Mouse (Mus musculus): ENCODE measurements around the gene Mrps9. TPM values are rescaled to one million over a fixed set of nuclear protein-coding genes. Genes with fewer than 3 reads are reported as not detected.
A peak's percentile ranks its signal among the peaks of the same experiment; 100 is the strongest.

The Mrps9 gene
- polyA plus RNA-seq, 2 experiments, result 47.1 to 53.0 TPM

DNA sequence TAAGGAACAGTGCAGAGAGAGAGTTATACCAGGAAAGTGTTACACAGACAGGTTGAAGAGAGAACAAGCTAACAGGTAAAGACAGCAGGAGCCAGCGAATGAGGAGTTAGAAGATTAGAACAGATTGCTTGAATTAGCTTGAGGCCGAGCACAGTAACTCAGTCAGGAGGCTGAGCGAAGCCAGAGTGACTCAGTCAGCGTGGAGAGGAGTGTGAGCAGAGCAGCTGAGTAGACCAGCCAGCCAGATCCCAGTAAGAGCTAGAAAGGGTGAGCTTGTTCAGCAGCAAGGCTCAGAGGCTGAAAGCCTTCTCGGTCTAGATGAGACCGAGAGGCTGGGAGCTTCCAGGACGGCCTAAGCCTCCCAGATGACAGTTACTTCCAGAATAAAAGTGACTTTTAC lies 55.7 kb downstream of the Mrps9 start:
- Histone ChIP-seq H3K4me2 (replicated peaks; ENCODE audit: low read depth, low read length, severe bottlenecking) (no peak overlapping the region), H3K27ac (replicated peaks; ENCODE audit: low read depth, low read length) (no peak overlapping the region), H3K9me3 (ENCODE audit: control insufficient read depth, low read length) (no peaks in the 10 kb centered on the region), H3K4me3 (replicated peaks; ENCODE audit: low read length) (no peak overlapping the region), H3K9ac (ENCODE audit: low read depth, low read length, severe bottlenecking) (no peak overlapping the region), H3K4me1 (ENCODE audit: control insufficient read depth, insufficient read depth, low read length) (peaks cover 6% of the 10 kb centered on the region; the same call in 1 of the 2 replicates), H3K27me3 (ENCODE audit: control insufficient read depth, insufficient read depth, low read length) (no peaks in the 10 kb centered on the region), H3K36me3 (ENCODE audit: control insufficient read depth, insufficient read depth, low read length) (peaks cover 9% of the 10 kb centered on the region; the same call in 1 of the 2 replicates)
- TF ChIP-seq POLR2A (IDR thresholded peaks at IDR 0.05; ENCODE audit: borderline replicate concordance, extremely low read depth, insufficient read depth, insufficient read length), result no peak
- no peak for DNase-seq (ENCODE audit: low spot score)
- 82% methylated on average over 7 of the region's 7 CpGs for WGBS
- ATAC-seq (ENCODE audit: low FRiP score, low read depth), result no peak

GRCm38 (mm10) chr1:42907153-42907552 lies 56.1 kb downstream of the Mrps9 start:
- no peak for TF ChIP-seq POLR2A (IDR thresholded peaks at IDR 0.05; ENCODE audit: borderline replicate concordance, extremely low read depth, insufficient read depth, insufficient read length)
- 60% methylated on average over 4 of the region's 4 CpGs for WGBS
- Histone ChIP-seq H3K4me2 (replicated peaks; ENCODE audit: low read depth, low read length, severe bottlenecking) (no peak overlapping the region), H3K27me3 (ENCODE audit: control insufficient read depth, insufficient read depth, low read length) (no peaks in the 10 kb centered on the region), H3K4me1 (ENCODE audit: control insufficient read depth, insufficient read depth, low read length) (peaks cover 6% of the 10 kb centered on the region; the same call in 1 of the 2 replicates), H3K9ac (ENCODE audit: low read depth, low read length, severe bottlenecking) (no peak overlapping the region), H3K27ac (replicated peaks; ENCODE audit: low read depth, low read length) (no peak overlapping the region), H3K9me3 (ENCODE audit: control insufficient read depth, low read length) (no peaks in the 10 kb centered on the region), H3K36me3 (ENCODE audit: control insufficient read depth, insufficient read depth, low read length) (peaks cover 9% of the 10 kb centered on the region; the same call in 1 of the 2 replicates), H3K4me3 (replicated peaks; ENCODE audit: low read length) (no peak overlapping the region)
- DNase-seq (ENCODE audit: low spot score) (no peak), ATAC-seq (ENCODE audit: low FRiP score, low read depth) (no peak)

DNA sequence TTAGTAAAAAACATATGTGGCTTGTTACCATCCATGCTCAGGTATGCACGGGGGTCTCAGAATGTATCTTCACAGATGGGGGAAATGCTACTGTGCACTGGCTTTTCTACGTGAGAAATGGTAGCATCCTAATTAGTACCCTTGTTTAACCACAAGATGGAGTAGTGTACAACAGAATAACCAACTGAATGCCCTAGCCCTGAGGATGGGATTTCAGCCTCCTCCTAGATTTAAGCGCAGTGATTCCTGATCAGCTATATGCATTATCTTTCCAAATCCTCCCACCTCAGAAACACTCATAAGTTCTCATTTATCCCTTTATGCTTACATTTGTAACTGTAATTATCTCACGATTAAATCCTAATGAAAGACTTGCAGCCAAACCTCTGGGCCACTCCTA lies 64.0 kb downstream of the Mrps9 start:
- Histone ChIP-seq H3K4me3 (replicated peaks; ENCODE audit: low read length) (no peak overlapping the region), H3K36me3 (ENCODE audit: control insufficient read depth, insufficient read depth, low read length) (no peaks in the 10 kb centered on the region), H3K9me3 (ENCODE audit: control insufficient read depth, low read length) (no peaks in the 10 kb centered on the region), H3K4me1 (ENCODE audit: control insufficient read depth, insufficient read depth, low read length) (peaks cover 6% of the 10 kb centered on the region; the same call in 1 of the 2 replicates), H3K4me2 (replicated peaks; ENCODE audit: low read depth, low read length, severe bottlenecking) (no peak overlapping the region), H3K27ac (replicated peaks; ENCODE audit: low read depth, low read length) (no peak overlapping the region), H3K9ac (ENCODE audit: low read depth, low read length, severe bottlenecking) (no peak overlapping the region), H3K27me3 (ENCODE audit: control insufficient read depth, insufficient read depth, low read length) (no peaks in the 10 kb centered on the region)
- ATAC-seq (ENCODE audit: low FRiP score, low read depth) (no peak), DNase-seq (ENCODE audit: low spot score) (peak; percentile 71)
- no peak for TF ChIP-seq POLR2A (IDR thresholded peaks at IDR 0.05; ENCODE audit: borderline replicate concordance, extremely low read depth, insufficient read depth, insufficient read length)
- 15% methylated on average over 4 of the region's 4 CpGs for WGBS

GRCm38 (mm10) chr1:42916719-42917118 lies 65.7 kb downstream of the Mrps9 start:
- Histone ChIP-seq H3K4me3 (replicated peaks; ENCODE audit: low read length) (no peak overlapping the region), H3K27ac (replicated peaks; ENCODE audit: low read depth, low read length) (no peak overlapping the region), H3K4me2 (replicated peaks; ENCODE audit: low read depth, low read length, severe bottlenecking) (no peak overlapping the region), H3K9me3 (ENCODE audit: control insufficient read depth, low read length) (no peaks in the 10 kb centered on the region), H3K4me1 (ENCODE audit: control insufficient read depth, insufficient read depth, low read length) (no peaks in the 10 kb centered on the region), H3K36me3 (ENCODE audit: control insufficient read depth, insufficient read depth, low read length) (no peaks in the 10 kb centered on the region), H3K9ac (ENCODE audit: low read depth, low read length, severe bottlenecking) (no peak overlapping the region), H3K27me3 (ENCODE audit: control insufficient read depth, insufficient read depth, low read length) (no peaks in the 10 kb centered on the region)
- DNase-seq (ENCODE audit: low spot score) (no peak), ATAC-seq (ENCODE audit: low FRiP score, low read depth) (no peak)
- TF ChIP-seq POLR2A (IDR thresholded peaks at IDR 0.05; ENCODE audit: borderline replicate concordance, extremely low read depth, insufficient read depth, insufficient read length), result no peak
- WGBS, result 78% methylated on average over 7 of the region's 7 CpGs

GRCm38 (mm10) chr1:42917908-42918307 lies 66.9 kb downstream of the Mrps9 start:
- 9% methylated on average over 4 of the region's 4 CpGs for WGBS
- Histone ChIP-seq H3K36me3 (ENCODE audit: control insufficient read depth, insufficient read depth, low read length) (no peaks in the 10 kb centered on the region), H3K4me2 (replicated peaks; ENCODE audit: low read depth, low read length, severe bottlenecking) (peak overlapping the region; percentile 16), H3K27me3 (ENCODE audit: control insufficient read depth, insufficient read depth, low read length) (no peaks in the 10 kb centered on the region), H3K4me3 (replicated peaks; ENCODE audit: low read length) (no peak overlapping the region), H3K4me1 (ENCODE audit: control insufficient read depth, insufficient read depth, low read length) (no peaks in the 10 kb centered on the region), H3K27ac (replicated peaks; ENCODE audit: low read depth, low read length) (no peak overlapping the region), H3K9ac (ENCODE audit: low read depth, low read length, severe bottlenecking) (no peak overlapping the region), H3K9me3 (ENCODE audit: control insufficient read depth, low read length) (no peaks in the 10 kb centered on the region)
- ATAC-seq (ENCODE audit: low FRiP score, low read depth), result peak; percentile 78
- DNase-seq (ENCODE audit: low spot score), result peak; percentile 83
- no peak for TF ChIP-seq POLR2A (IDR thresholded peaks at IDR 0.05; ENCODE audit: borderline replicate concordance, extremely low read depth, insufficient read depth, insufficient read length)

DNA sequence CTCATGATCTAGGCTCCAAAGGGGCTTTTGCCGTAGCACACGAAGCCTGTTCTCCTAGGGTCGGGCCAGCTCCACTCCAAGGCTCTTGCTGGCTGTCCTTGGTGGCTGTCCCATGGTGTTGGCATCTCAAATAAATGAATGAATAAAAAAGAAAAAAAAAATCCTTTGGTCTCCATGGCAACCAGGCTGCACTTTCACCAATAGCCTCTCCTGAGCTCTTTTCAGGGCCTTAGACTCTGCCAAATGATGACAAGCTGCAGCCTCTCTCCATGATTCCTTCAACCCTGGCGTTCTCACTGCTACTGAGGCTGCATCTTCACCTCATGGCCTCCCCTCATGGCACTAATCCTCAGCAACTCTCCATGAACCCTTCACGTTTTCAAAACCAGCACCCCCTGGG lies 72.9 kb downstream of the Mrps9 start:
- H3K36me3 ChIP-seq (ENCODE audit: control insufficient read depth, insufficient read depth, low read length), result no peaks in the 10 kb centered on the region
- H3K4me1 ChIP-seq (ENCODE audit: control insufficient read depth, insufficient read depth, low read length), result no peaks in the 10 kb centered on the region
- DNase-seq (ENCODE audit: low spot score), result no peak
- 74% methylated on average over 5 of the region's 5 CpGs for WGBS
- ATAC-seq (ENCODE audit: low FRiP score, low read depth), result no peak
- no peak overlapping the region for H3K4me3 ChIP-seq (replicated peaks; ENCODE audit: low read length)
- no peak overlapping the region for H3K4me2 ChIP-seq (replicated peaks; ENCODE audit: low read depth, low read length, severe bottlenecking)
- TF ChIP-seq POLR2A (IDR thresholded peaks at IDR 0.05; ENCODE audit: borderline replicate concordance, extremely low read depth, insufficient read depth, insufficient read length), result no peak
- H3K9me3 ChIP-seq (ENCODE audit: control insufficient read depth, low read length), result no peaks in the 10 kb centered on the region
- H3K9ac ChIP-seq (ENCODE audit: low read depth, low read length, severe bottlenecking), result no peak overlapping the region
- no peak overlapping the region for H3K27ac ChIP-seq (replicated peaks; ENCODE audit: low read depth, low read length)
- H3K27me3 ChIP-seq (ENCODE audit: control insufficient read depth, insufficient read depth, low read length), result no peaks in the 10 kb centered on the region
